Mouse (Mus musculus) bone marrow, adult 2 months (tissue): Measurements from ENCODE around the gene Atp10b.

Experiments used
- CTCF ChIP-seq: fragments of 200-500 bp; IDR thresholded peaks from 2 replicates; pipeline ENCODE4 v1.5.1; 2011; ENCODE audit warnings: low read length, control low read depth; ENCODE audit not compliant: control insufficient read depth, insufficient read depth
- POLR2A ChIP-seq: fragments of 200-500 bp; IDR thresholded peaks from 2 replicates; pipeline ENCODE4 v1.6.1; 2011; ENCODE audit warnings: low read depth, mild to moderate bottlenecking, control low read depth, low read length, borderline replicate concordance; ENCODE audit not compliant: control insufficient read depth

DNA sequence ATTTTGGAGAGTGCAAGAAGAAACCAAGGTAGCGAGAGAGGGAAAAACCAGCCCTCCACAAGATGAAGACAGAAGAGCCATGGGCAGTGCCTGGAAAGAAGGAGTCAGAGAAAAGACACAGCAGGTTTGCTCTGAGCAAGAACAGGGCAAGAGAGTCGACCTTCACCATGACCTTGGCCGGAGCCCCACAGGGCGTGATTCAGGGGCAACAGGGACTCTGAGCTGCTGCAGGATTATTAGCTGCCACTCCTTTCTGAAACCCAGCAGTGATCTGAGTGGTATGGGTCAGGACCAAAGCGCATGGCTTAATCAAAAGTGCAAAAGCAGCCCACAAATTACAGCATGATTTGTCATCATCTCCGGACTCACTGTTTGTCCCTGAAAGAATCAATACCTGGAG lies 36.6 kb downstream of the Atp10b start:
- TF ChIP-seq CTCF (no peak), POLR2A (no peak)
